Mouse (Mus musculus) hindbrain, embryonic 14.5 days (tissue): ENCODE data around the gene Tigd4. TPM values are rescaled to one million over a fixed set of nuclear protein-coding genes. Genes with fewer than 3 reads are reported as not detected.

Experiments
- ATAC-seq: fragments of 200-750 bp; cut with Nextera tagmentation; 2 replicates; pipeline ENCODE4 v1.8.0; 2017; ENCODE audit warnings: moderate number of reproducible peaks, mild to moderate bottlenecking, moderate TSS enrichment, moderate library complexity; ENCODE audit not compliant: low FRiP score
- DNase-seq: peaks from one replicate; pipeline ENCODE4 v3.0.0-alpha.2; 2015; ENCODE audit warnings: low spot score
- H3K27ac ChIP-seq: fragments of 300-500 bp; sonication (generic); 2 replicates; pipeline ENCODE4 v1.5.1; 2014; ENCODE audit warnings: mild to moderate bottlenecking, moderate library complexity
- H3K27me3 ChIP-seq: fragments of 300-500 bp; sonication (generic); 2 replicates; pipeline ENCODE4 v1.6.1; 2014; ENCODE audit warnings: mild to moderate bottlenecking, low read length, mixed read lengths; ENCODE audit not compliant: control insufficient read depth, insufficient read depth
- H3K36me3 ChIP-seq: fragments of 300-500 bp; sonication (generic); replicated peaks from 2 replicates; pipeline ENCODE4 v1.6.1; 2014; ENCODE audit not compliant: control insufficient read depth, insufficient read depth
- H3K4me1 ChIP-seq: fragments of 300-500 bp; sonication (generic); replicated peaks from 2 replicates; pipeline ENCODE4 v1.6.1; 2014; ENCODE audit warnings: antibody characterized with exemption, low read length, mixed read lengths; ENCODE audit not compliant: control insufficient read depth, insufficient read depth
- H3K4me2 ChIP-seq: fragments of 300-500 bp; sonication (generic); replicated peaks from 2 replicates; pipeline ENCODE4 v1.6.1; 2014; ENCODE audit warnings: mild to moderate bottlenecking, moderate library complexity
- H3K4me3 ChIP-seq: fragments of 300-500 bp; sonication (generic); replicated peaks from 2 replicates; pipeline ENCODE4 v1.5.1; 2014; ENCODE audit warnings: mild to moderate bottlenecking, low read length
- H3K9ac ChIP-seq: fragments of 300-500 bp; sonication (generic); 2 replicates; pipeline ENCODE4 v1.6.1; 2014
- H3K9me3 ChIP-seq: fragments of 300-500 bp; sonication (generic); 2 replicates; pipeline ENCODE4 v1.6.1; 2016; ENCODE audit warnings: low read length; ENCODE audit not compliant: control insufficient read depth
- WGBS: fragments of 180-500 bp; shearing (Covaris S2); extraction: QIAGEN DNeasy Blood & Tissue Kit; methylation state at CpG from one replicate; pipeline ENCODE4 v1.1.7; 2014; 5-methylcytosine and 5-hydroxymethylcytosine counted together
- polyA plus RNA-seq: library from polyadenylated mRNA; unstranded; fragments of >200 nt; fragmentation: Nextera tagmentation; extraction: Ambion mirVana; gene quantifications from 2 replicates; pipeline ENCODE4 v1.2.1, GENCODE M21; 2014

The Tigd4 gene
- polyA plus RNA-seq, 1 experiment from 2014 or later = not detected

- ATAC-seq (no peak), DNase-seq (no peak)
- no peaks in the 10 kb centered on the region for H3K9me3 ChIP-seq
- H3K4me1 ChIP-seq = peaks cover 25% of the 10 kb centered on the region
- H3K4me3 ChIP-seq = peak overlapping the region; percentile 59
- peak overlapping the region; percentile 87 for H3K27ac ChIP-seq
- peak overlapping the region; percentile 75 for H3K9ac ChIP-seq
- H3K4me2 ChIP-seq = peak overlapping the region; percentile 88
- no peaks in the 10 kb centered on the region for H3K36me3 ChIP-seq
- no peaks in the 10 kb centered on the region for H3K27me3 ChIP-seq
- 0% methylated on average over 4 of the region's 4 CpGs for WGBS
Measured at GRCm38 (mm10) chr3:84581696-84582022, 11.7 kb upstream of the Tigd4 start.

GRCm38 (mm10) chr3:84582023-84582912 is 11.1 kb upstream of the Tigd4 start, which contains the start of gene Arfip1:
Arfip1 (minus strand) TSS chr3:84582625.
- peak within 1 kb of the TSS; percentile 87 for H3K27ac ChIP-seq
- H3K4me3 ChIP-seq = peak within 1 kb of the TSS; percentile 59
- no peaks in the 10 kb centered on the region for H3K36me3 ChIP-seq
- H3K9me3 ChIP-seq = no peaks in the 10 kb centered on the region
- H3K9ac ChIP-seq = peak within 1 kb of the TSS; percentile 75
- peak; percentile 99 for ATAC-seq
- WGBS = under 1% methylated on average over 55 of the region's 70 CpGs
- H3K4me2 ChIP-seq = peak within 1 kb of the TSS; percentile 88
- H3K27me3 ChIP-seq = no peaks in the 10 kb centered on the region
- H3K4me1 ChIP-seq = peaks cover 25% of the 10 kb centered on the region
- peak; percentile 95 for DNase-seq

- Histone ChIP-seq H3K4me2 (peak overlapping the region; percentile 88), H3K4me3 (peak overlapping the region; percentile 59), H3K9ac (peak overlapping the region; percentile 75), H3K27me3 (no peaks in the 10 kb centered on the region), H3K9me3 (no peaks in the 10 kb centered on the region), H3K27ac (peak overlapping the region; percentile 87), H3K4me1 (peaks cover 25% of the 10 kb centered on the region), H3K36me3 (no peaks in the 10 kb centered on the region)
- WGBS = under 1% methylated on average over 27 of the region's 27 CpGs
- ATAC-seq (peak; percentile 71), DNase-seq (no peak)
Measured at GRCm38 (mm10) chr3:84582913-84583276, 10.5 kb upstream of the Tigd4 start.

- Histone ChIP-seq H3K27ac (no peak overlapping the region), H3K27me3 (no peaks in the 10 kb centered on the region), H3K4me3 (no peak overlapping the region), H3K9me3 (no peaks in the 10 kb centered on the region), H3K4me1 (peaks cover 11% of the 10 kb centered on the region), H3K9ac (no peak overlapping the region), H3K36me3 (no peaks in the 10 kb centered on the region), H3K4me2 (no peak overlapping the region)
- ATAC-seq (no peak), DNase-seq (no peak)
- WGBS = 68% methylated on average over 5 of the region's 5 CpGs
Measured at GRCm38 (mm10) chr3:84586736-84587135, 6.6 kb upstream of the Tigd4 start.

GRCm38 (mm10) chr3:84594894-84595676 is 1.7 kb downstream of the Tigd4 start:
- Histone ChIP-seq H3K36me3 (no peaks in the 10 kb centered on the region), H3K4me1 (peaks cover 8% of the 10 kb centered on the region), H3K9me3 (no peaks in the 10 kb centered on the region), H3K27ac (no peak overlapping the region), H3K4me2 (peak overlapping the region; percentile 38), H3K27me3 (no peaks in the 10 kb centered on the region), H3K9ac (no peak overlapping the region), H3K4me3 (no peak overlapping the region; the same call in 1 of the 2 replicates)
- no peak for DNase-seq
- no peak for ATAC-seq
- 13% methylated on average over 23 of the region's 23 CpGs for WGBS

- 36% methylated on average over 5 of the region's 5 CpGs for WGBS
- DNase-seq = no peak
- Histone ChIP-seq H3K9me3 (no peaks in the 10 kb centered on the region), H3K4me3 (no peak overlapping the region), H3K27me3 (no peaks in the 10 kb centered on the region), H3K36me3 (no peaks in the 10 kb centered on the region), H3K4me2 (peak overlapping the region; percentile 38), H3K4me1 (peaks cover 8% of the 10 kb centered on the region), H3K9ac (no peak overlapping the region), H3K27ac (no peak overlapping the region)
- ATAC-seq = no peak
Measured at GRCm38 (mm10) chr3:84595677-84596234, 2.4 kb downstream of the Tigd4 start.

- 87% methylated on average over 6 of the region's 6 CpGs for WGBS
- Histone ChIP-seq H3K4me1 (peaks cover 8% of the 10 kb centered on the region), H3K4me3 (no peak overlapping the region), H3K27me3 (no peaks in the 10 kb centered on the region), H3K9me3 (no peaks in the 10 kb centered on the region), H3K27ac (no peak overlapping the region), H3K4me2 (no peak overlapping the region), H3K9ac (no peak overlapping the region), H3K36me3 (no peaks in the 10 kb centered on the region)
- no peak for DNase-seq
- ATAC-seq = no peak
Measured at GRCm38 (mm10) chr3:84597996-84598734, 4.8 kb downstream of the Tigd4 start.

- WGBS = 94% methylated on average over 6 of the region's 6 CpGs
- Histone ChIP-seq H3K4me2 (no peak overlapping the region), H3K4me3 (no peak overlapping the region), H3K27ac (no peak overlapping the region), H3K9ac (no peak overlapping the region), H3K9me3 (no peaks in the 10 kb centered on the region), H3K27me3 (no peaks in the 10 kb centered on the region), H3K4me1 (peaks cover 8% of the 10 kb centered on the region), H3K36me3 (no peaks in the 10 kb centered on the region)
- no peak for ATAC-seq
- no peak for DNase-seq
Measured at GRCm38 (mm10) chr3:84598756-84599155, 5.4 kb downstream of the Tigd4 start.
